Mouse (Mus musculus): ENCODE data around the gene Parvg.

DNA sequence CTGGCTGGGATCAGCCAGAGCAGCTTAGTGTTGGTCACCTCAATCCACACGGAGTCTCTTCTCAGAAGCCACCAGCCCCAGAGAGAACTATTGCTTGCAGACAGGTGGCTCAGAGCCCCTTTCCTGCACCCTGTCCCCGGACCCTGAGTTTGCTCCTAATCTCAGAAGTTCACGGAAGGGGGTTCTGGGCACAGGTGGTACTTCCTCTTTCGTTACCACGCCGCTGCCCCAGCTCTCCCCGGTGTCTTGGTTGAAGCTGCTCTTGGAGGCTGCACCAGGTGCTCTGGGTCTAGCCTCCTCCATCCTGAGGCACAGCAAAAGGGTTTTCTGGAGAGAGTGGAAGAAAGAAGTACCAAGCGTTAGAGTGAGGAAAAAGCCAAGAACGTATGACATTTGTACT is 60.2 kb downstream of the Parvg start:
- TF ChIP-seq CTCF (IDR thresholded peaks at IDR 0.05; ENCODE audit: low read depth, low read length) (no peak), POLR2A (IDR thresholded peaks at IDR 0.05; ENCODE audit: borderline replicate concordance, low read depth, low read length) (no peak)

Measured in bone marrow macrophage, adult 2 months (primary cell).